ENCODE assay signal across 17 mouse cellular contexts in genomic region chr5:12868355-12869217, GRCm38 (mm10).
DNase-seq lines count a peak whose midpoint lies in the region; ATAC-seq and TF ChIP-seq lines count a peak whose summit lies in the region.
"Had no signal": no experiment of that assay in that cellular context is flagged by ENCODE, and none has a peak within 500 bp of the region (broad histone marks: within the 10 kb centered on the region; RNA-seq: fewer than 3 reads in every experiment).

No protein-coding gene starts in this region.

- no peak overlapping the region for H3K9ac ChIP-seq in hindbrain, postnatal 0 days (replicated peaks; ENCODE audit: low read length)
- H3K9ac ChIP-seq: limb, embryonic 12.5 days; liver, postnatal 0 days had no signal

- H3K36me3 ChIP-seq in hindbrain, postnatal 0 days (ENCODE audit: insufficient read depth, low read length) = no peaks in the 10 kb centered on the region
- H3K36me3 ChIP-seq: embryonic facial prominence, embryonic 10.5 days; limb, embryonic 12.5 days had no signal

- 34% methylated on average over 3 of the region's 3 CpGs for WGBS in hindbrain, postnatal 0 days

- peak; percentile 28 for DNase-seq in left cerebral cortex, postnatal 4 days
- no peak for DNase-seq in left cerebral cortex, postnatal 14 days (ENCODE audit: low spot score in 2 of 2)
- peak; percentile 61 to 62 for DNase-seq in cerebellum, postnatal 10 days
- peak; percentile 29 for DNase-seq in hindbrain, postnatal 0 days (ENCODE audit: low spot score)
- no peak for DNase-seq in thymus, postnatal 25 days
- no peak for DNase-seq in urinary bladder, adult 18-20 months (ENCODE audit: low spot score in 2 of 2)
- DNase-seq in gastrocnemius, postnatal 14 days = no peak
- DNase-seq: heart, adult 18-20 months; heart, postnatal 4 days; kidney, adult 8-10 months; layer of hippocampus, adult 9-11 months; liver, postnatal 0 days; right cerebral cortex, postnatal 25 days; thymus, postnatal 36 days had no signal

- TF ChIP-seq CTCF in hindbrain, postnatal 0 days (IDR thresholded peaks at IDR 0.05; ENCODE audit: low read depth) = 0 out of 2 replicates have a peak, but pooled peaks have one; percentile 9

- no peak overlapping the region for H3K4me2 ChIP-seq in hindbrain, postnatal 0 days (ENCODE audit: low read depth, low read length)
- H3K4me2 ChIP-seq: limb, embryonic 12.5 days had no signal

- no peaks in the 10 kb centered on the region for H3K27me3 ChIP-seq in hindbrain, postnatal 0 days (ENCODE audit: insufficient read depth, low read length)
- H3K27me3 ChIP-seq: limb, embryonic 12.5 days had no signal

- intact Hi-C loops in left cerebral cortex, postnatal 4 days (cut with DNase I) = no loop called here
- intact Hi-C loops in left cerebral cortex, postnatal 14 days (cut with DNase I) = no loop called here
- intact Hi-C loops in gastrocnemius, postnatal 14 days (cut with DNase I; ENCODE audit: low total_unique reads) = no loop called here

- no peak overlapping the region for H3K27ac ChIP-seq in hindbrain, postnatal 0 days
- H3K27ac ChIP-seq: embryonic facial prominence, embryonic 10.5 days; limb, embryonic 12.5 days; macrophage had no signal

- H3K9me3 ChIP-seq in hindbrain, postnatal 0 days (ENCODE audit: low read length) = no peaks in the 10 kb centered on the region
- H3K9me3 ChIP-seq: embryonic facial prominence, embryonic 10.5 days; limb, embryonic 12.5 days had no signal

- H3K4me3 ChIP-seq in hindbrain, postnatal 0 days (ENCODE audit: low read length) = no peak overlapping the region
- H3K4me3 ChIP-seq: embryonic facial prominence, embryonic 10.5 days; limb, embryonic 12.5 days had no signal

- 0 out of 2 replicates have a peak, but pooled peaks have one; percentile 51 for ATAC-seq in hindbrain, postnatal 0 days
- ATAC-seq: liver, postnatal 0 days had no signal

- H3K4me1 ChIP-seq in hindbrain, postnatal 0 days (ENCODE audit: insufficient read depth, low read length) = 0 out of 2 replicates have a peak, but pooled peaks cover 6% of the 10 kb centered on the region

Comparison
In these comparisons a context has a peak if more than half of its experiments do, and no peak if none do; other contexts are left out.
1. DNase-seq: peak in left cerebral cortex, postnatal 4 days (single experiment), cerebellum, postnatal 10 days (2 of 2) and hindbrain, postnatal 0 days (single experiment); none in left cerebral cortex, postnatal 14 days (0 of 2), thymus, postnatal 25 days (single experiment), urinary bladder, adult 18-20 months (0 of 2) and gastrocnemius, postnatal 14 days (single experiment).